Mouse (Mus musculus): ENCODE data around the gene Ppargc1a. TPM values are rescaled to one million over a fixed set of nuclear protein-coding genes. Genes with fewer than 3 reads are reported as not detected.

The Ppargc1a gene
- 18.4 and 23.9 TPM in 2 replicates for polyA plus RNA-seq (2015; fragmentation: Nextera tagmentation; extraction: Ambion mirVana)

- no peaks in the 10 kb centered on the region for H3K36me3 ChIP-seq
- H3K4me2 ChIP-seq = peak within 1 kb of the TSS; percentile 18
- H3K27me3 ChIP-seq = no peaks in the 10 kb centered on the region
- H3K4me1 ChIP-seq (replicated peaks) = peaks cover 9% of the 10 kb centered on the region
- ATAC-seq (ENCODE audit: low FRiP score, low read depth) = no peak
- no peaks in the 10 kb centered on the region for H3K9me3 ChIP-seq
- H3K9ac ChIP-seq = no peak within 1 kb of the TSS
- H3K4me3 ChIP-seq = no peak within 1 kb of the TSS
- no peak within 1 kb of the TSS for H3K27ac ChIP-seq (replicated peaks)
- WGBS = 40% methylated on average over 6 of the region's 6 CpGs
Measured at GRCm38 (mm10) chr5:51567659-51568058, at the start of gene Ppargc1a. TSS of gene Ppargc1a (minus strand) at chr5:51567726.

DNA sequence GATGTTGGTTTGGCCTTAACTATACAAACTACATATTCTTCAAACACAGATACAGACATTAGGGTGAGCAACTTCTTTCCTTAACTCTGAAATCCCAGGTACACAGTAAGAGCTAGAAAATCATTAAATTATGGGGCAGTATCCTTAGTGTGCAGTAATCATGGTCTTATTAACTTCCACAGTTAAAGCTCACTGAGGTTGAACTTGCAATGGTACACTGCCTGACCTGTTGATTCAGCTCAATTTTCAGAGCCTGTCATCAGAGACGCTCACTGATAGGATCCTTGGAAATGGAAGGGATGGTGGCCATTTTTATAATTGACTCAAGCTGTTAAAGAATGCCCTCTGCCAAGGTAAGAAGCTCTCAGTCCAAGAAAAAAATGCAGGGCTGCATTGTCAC lies 49.4 kb upstream of the Ppargc1a start:
- Histone ChIP-seq H3K27ac (replicated peaks) (no peak overlapping the region), H3K27me3 (no peaks in the 10 kb centered on the region), H3K4me2 (no peak overlapping the region), H3K9me3 (no peaks in the 10 kb centered on the region), H3K9ac (no peak overlapping the region), H3K4me3 (no peak overlapping the region), H3K4me1 (replicated peaks) (no peaks in the 10 kb centered on the region), H3K36me3 (no peaks in the 10 kb centered on the region)
- WGBS = 85% methylated on average over 1 of the region's 1 CpGs
- no peak for ATAC-seq (ENCODE audit: low FRiP score, low read depth)

DNA sequence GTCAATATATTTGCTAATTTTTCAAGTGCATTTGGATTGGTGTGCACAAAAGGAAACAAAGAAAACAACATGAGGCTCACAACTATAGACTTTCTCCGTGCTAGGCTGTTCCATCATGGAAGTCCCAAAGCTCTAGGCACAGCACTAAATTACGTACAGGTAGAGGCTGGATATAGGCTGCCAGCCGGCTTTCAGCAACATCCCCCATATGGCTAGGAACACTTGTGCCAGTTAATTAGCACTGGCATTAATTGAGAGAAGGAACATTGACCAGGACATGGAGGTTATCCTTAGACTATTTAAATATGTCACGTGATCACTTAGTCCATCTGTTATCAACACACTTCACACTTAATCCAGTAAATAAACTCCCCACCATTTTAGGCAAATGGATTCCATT lies 44.5 kb upstream of the Ppargc1a start:
- Histone ChIP-seq H3K27me3 (no peaks in the 10 kb centered on the region), H3K9ac (no peak overlapping the region), H3K4me2 (no peak overlapping the region), H3K4me1 (replicated peaks) (no peaks in the 10 kb centered on the region), H3K27ac (replicated peaks) (no peak overlapping the region), H3K9me3 (no peaks in the 10 kb centered on the region), H3K36me3 (no peaks in the 10 kb centered on the region), H3K4me3 (no peak overlapping the region)
- no peak for ATAC-seq (ENCODE audit: low FRiP score, low read depth)
- 73% methylated on average over 4 of the region's 4 CpGs for WGBS

GRCm38 (mm10) chr5:51607686-51608480 lies 40.4 kb upstream of the Ppargc1a start:
- no peak overlapping the region for H3K9ac ChIP-seq
- no peaks in the 10 kb centered on the region for H3K4me1 ChIP-seq (replicated peaks)
- ATAC-seq (ENCODE audit: low FRiP score, low read depth) = no peak
- 87% methylated on average over 6 of the region's 6 CpGs for WGBS
- no peaks in the 10 kb centered on the region for H3K27me3 ChIP-seq
- no peaks in the 10 kb centered on the region for H3K36me3 ChIP-seq
- H3K4me3 ChIP-seq = no peak overlapping the region
- H3K4me2 ChIP-seq = no peak overlapping the region
- H3K27ac ChIP-seq (replicated peaks) = no peak overlapping the region
- H3K9me3 ChIP-seq = no peaks in the 10 kb centered on the region

DNA sequence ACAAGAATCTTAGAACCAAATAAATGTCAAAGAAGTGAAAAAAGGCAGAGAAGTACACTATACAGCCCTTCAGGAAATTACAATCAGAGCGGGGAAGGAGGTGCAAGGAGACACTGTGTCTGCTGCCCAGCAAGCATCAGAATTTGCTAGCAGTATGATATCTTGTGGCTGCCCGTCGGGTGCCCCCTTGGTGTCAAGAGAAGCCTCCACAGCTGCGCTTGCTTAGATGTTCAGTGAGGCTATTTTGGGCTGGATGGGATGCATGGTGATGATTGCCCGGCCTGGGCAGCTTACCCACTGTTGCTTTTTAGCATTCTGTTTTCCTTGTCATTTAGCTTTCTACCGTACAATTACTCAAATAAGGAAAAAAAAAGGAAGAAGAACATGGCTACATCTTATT lies 32.0 kb upstream of the Ppargc1a start:
- no peak overlapping the region for H3K27ac ChIP-seq (replicated peaks)
- no peaks in the 10 kb centered on the region for H3K36me3 ChIP-seq
- no peak for ATAC-seq (ENCODE audit: low FRiP score, low read depth)
- H3K27me3 ChIP-seq = no peaks in the 10 kb centered on the region
- H3K9ac ChIP-seq = no peak overlapping the region
- H3K9me3 ChIP-seq = no peaks in the 10 kb centered on the region
- 85% methylated on average over 6 of the region's 6 CpGs for WGBS
- H3K4me3 ChIP-seq = no peak overlapping the region
- no peak overlapping the region for H3K4me2 ChIP-seq
- no peaks in the 10 kb centered on the region for H3K4me1 ChIP-seq (replicated peaks)

DNA sequence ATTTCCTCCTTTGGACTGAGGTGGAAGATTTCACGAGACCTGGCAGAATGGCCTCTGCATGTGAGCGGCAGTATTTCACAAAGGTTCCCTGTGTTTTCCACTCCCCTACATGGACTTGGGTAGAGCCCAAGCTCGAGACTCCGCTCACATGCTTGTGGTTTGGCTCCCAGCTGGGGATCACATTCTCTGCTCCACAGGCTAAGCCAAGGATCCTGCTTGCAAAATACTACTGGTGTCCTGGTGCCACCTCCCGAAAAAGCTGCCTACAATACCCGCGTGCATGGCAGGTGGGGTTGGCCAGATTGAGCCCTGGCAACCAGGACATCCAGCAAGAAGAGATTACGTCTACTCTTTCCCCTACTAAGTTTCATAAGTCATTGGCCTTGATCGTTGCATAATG lies 28.1 kb upstream of the Ppargc1a start:
- Histone ChIP-seq H3K27me3 (no peaks in the 10 kb centered on the region), H3K36me3 (no peaks in the 10 kb centered on the region), H3K9me3 (no peaks in the 10 kb centered on the region), H3K4me2 (no peak overlapping the region), H3K4me3 (no peak overlapping the region), H3K9ac (no peak overlapping the region), H3K4me1 (replicated peaks) (peaks cover 4% of the 10 kb centered on the region), H3K27ac (replicated peaks) (no peak overlapping the region)
- no peak for ATAC-seq (ENCODE audit: low FRiP score, low read depth)
- 89% methylated on average over 9 of the region's 9 CpGs for WGBS

DNA sequence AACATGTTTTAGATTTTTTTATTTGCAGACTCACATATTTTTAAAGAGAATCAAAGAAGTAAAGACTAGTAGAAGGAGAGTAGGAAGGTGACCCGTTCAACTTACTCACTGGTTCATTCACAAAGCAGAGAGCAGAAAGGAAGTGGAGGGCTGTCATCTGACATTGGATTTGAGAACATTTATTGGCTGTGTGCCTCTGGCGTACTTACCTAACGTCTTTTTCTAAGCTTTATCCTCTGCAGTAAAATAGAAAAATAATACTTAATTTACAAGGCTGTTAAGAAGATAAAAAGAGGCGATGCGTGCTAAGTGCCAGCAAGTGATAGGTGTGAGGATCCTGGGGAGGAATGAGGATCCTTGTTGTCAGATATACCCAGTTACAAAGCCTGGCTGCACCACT lies 24.7 kb upstream of the Ppargc1a start:
- WGBS = 61% methylated on average over 5 of the region's 5 CpGs
- no peak overlapping the region for H3K9ac ChIP-seq
- H3K4me1 ChIP-seq (replicated peaks) = peaks cover 4% of the 10 kb centered on the region
- H3K4me3 ChIP-seq = no peak overlapping the region
- H3K27ac ChIP-seq (replicated peaks) = no peak overlapping the region
- H3K4me2 ChIP-seq = no peak overlapping the region
- H3K27me3 ChIP-seq = no peaks in the 10 kb centered on the region
- ATAC-seq (ENCODE audit: low FRiP score, low read depth) = no peak
- no peaks in the 10 kb centered on the region for H3K36me3 ChIP-seq
- H3K9me3 ChIP-seq = no peaks in the 10 kb centered on the region

GRCm38 (mm10) chr5:51591537-51592154 lies 24.1 kb upstream of the Ppargc1a start:
- 42% methylated on average over 11 of the region's 11 CpGs for WGBS
- Histone ChIP-seq H3K9ac (no peak overlapping the region), H3K27me3 (no peaks in the 10 kb centered on the region), H3K9me3 (no peaks in the 10 kb centered on the region), H3K4me3 (no peak overlapping the region), H3K36me3 (no peaks in the 10 kb centered on the region), H3K27ac (replicated peaks) (no peak overlapping the region), H3K4me2 (0 out of 2 replicates have a peak overlapping the region, but pooled peaks have one; percentile 6), H3K4me1 (replicated peaks) (peaks cover 4% of the 10 kb centered on the region)
- no peak for ATAC-seq (ENCODE audit: low FRiP score, low read depth)

GRCm38 (mm10) chr5:51586187-51586586 lies 18.7 kb upstream of the Ppargc1a start:
- Histone ChIP-seq H3K36me3 (no peaks in the 10 kb centered on the region), H3K4me3 (no peak overlapping the region), H3K27ac (replicated peaks) (no peak overlapping the region), H3K4me1 (replicated peaks) (0 out of 2 replicates have a peak, but pooled peaks cover 4% of the 10 kb centered on the region), H3K9ac (no peak overlapping the region), H3K9me3 (no peaks in the 10 kb centered on the region), H3K27me3 (no peaks in the 10 kb centered on the region), H3K4me2 (no peak overlapping the region)
- WGBS = 89% methylated on average over 2 of the region's 2 CpGs
- ATAC-seq (ENCODE audit: low FRiP score, low read depth) = no peak

GRCm38 (mm10) chr5:51584987-51585386 lies 17.5 kb upstream of the Ppargc1a start:
- no peak for ATAC-seq (ENCODE audit: low FRiP score, low read depth)
- no peak overlapping the region for H3K4me3 ChIP-seq
- H3K4me1 ChIP-seq (replicated peaks) = 0 out of 2 replicates have a peak, but pooled peaks cover 4% of the 10 kb centered on the region
- H3K9me3 ChIP-seq = no peaks in the 10 kb centered on the region
- no peak overlapping the region for H3K27ac ChIP-seq (replicated peaks)
- H3K36me3 ChIP-seq = no peaks in the 10 kb centered on the region
- H3K9ac ChIP-seq = no peak overlapping the region
- H3K4me2 ChIP-seq = no peak overlapping the region
- 40% methylated on average over 6 of the region's 6 CpGs for WGBS
- H3K27me3 ChIP-seq = no peaks in the 10 kb centered on the region

DNA sequence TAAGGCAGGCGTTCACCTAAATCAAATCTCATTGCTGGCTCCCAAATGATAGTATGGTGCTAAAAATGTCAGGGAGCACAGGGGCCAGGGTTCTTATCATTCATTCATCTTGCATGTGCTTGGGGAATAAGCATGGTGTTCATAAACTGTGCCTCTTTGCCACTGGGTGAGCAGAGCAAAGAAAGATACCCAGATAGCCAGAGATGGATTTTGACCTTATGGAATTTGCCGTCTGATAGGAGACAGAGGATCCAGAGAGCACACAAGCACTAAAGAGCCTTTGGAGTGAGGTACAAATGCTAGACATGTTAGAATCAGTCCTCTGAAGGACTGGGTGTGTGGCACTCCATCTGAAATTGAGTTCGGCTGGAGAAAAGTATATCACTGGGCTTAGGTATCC lies 16.7 kb upstream of the Ppargc1a start:
- H3K4me1 ChIP-seq (replicated peaks) = 0 out of 2 replicates have a peak, but pooled peaks cover 4% of the 10 kb centered on the region
- H3K27me3 ChIP-seq = no peaks in the 10 kb centered on the region
- no peaks in the 10 kb centered on the region for H3K9me3 ChIP-seq
- no peak overlapping the region for H3K9ac ChIP-seq
- ATAC-seq (ENCODE audit: low FRiP score, low read depth) = no peak
- H3K27ac ChIP-seq (replicated peaks) = no peak overlapping the region
- no peaks in the 10 kb centered on the region for H3K36me3 ChIP-seq
- H3K4me3 ChIP-seq = no peak overlapping the region
- WGBS = 87% methylated on average over 3 of the region's 3 CpGs
- no peak overlapping the region for H3K4me2 ChIP-seq

DNA sequence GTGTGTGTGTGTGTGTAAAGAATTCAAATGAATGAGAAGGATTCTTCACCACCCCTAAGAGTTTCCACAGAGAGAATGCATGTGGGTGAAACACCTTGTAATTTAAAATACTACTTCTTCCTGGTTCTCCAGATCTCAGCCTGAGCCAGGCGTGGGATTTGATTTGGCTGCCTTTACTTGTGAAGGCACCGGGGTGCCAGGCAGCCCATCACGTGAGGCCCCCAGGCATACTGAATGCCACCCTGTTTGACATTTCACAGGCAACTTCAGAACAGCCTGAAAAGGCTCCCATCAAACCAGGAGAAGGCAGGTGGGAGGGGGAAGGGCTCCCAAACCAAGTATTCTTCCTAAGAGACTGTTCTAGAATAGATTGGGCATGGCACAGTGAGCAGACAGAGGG lies 16.1 kb upstream of the Ppargc1a start:
- Histone ChIP-seq H3K27ac (replicated peaks) (no peak overlapping the region), H3K9ac (no peak overlapping the region), H3K4me1 (replicated peaks) (0 out of 2 replicates have a peak, but pooled peaks cover 4% of the 10 kb centered on the region), H3K27me3 (no peaks in the 10 kb centered on the region), H3K36me3 (no peaks in the 10 kb centered on the region), H3K4me3 (no peak overlapping the region), H3K4me2 (no peak overlapping the region), H3K9me3 (no peaks in the 10 kb centered on the region)
- no peak for ATAC-seq (ENCODE audit: low FRiP score, low read depth)
- 64% methylated on average over 3 of the region's 3 CpGs for WGBS

Measured in hindbrain, embryonic 15.5 days (tissue).